Mouse (Mus musculus) CH12.LX (cell line): ENCODE results near the gene 1700010B08Rik.
"Not testable (repeated sequence)": the region's sequence is repeated elsewhere in the genome, so short reads cannot be mapped to it uniquely, and the experiment has no call there.

Experiments used
- CHD2 ChIP-seq: IDR thresholded peaks from 2 replicates; pipeline ENCODE4 v1.6.1; 2011; ENCODE audit warnings: low read length, improper control_type of control experiment
- CTCF ChIP-seq, 2 experiments: IDR thresholded peaks in 1 of 2; conservative IDR thresholded peaks in 1 of 2; 2 replicates each; pipeline ENCODE4 v1.5.1; 2011 to 2012; ENCODE audit warnings: low read depth in 2 of 2, low read length in 2 of 2, improper control_type of control experiment in 1 of 2, inconsistent platforms in 1 of 2, mild to moderate bottlenecking in 1 of 2, moderate library complexity in 1 of 2
- EP300 ChIP-seq: IDR thresholded peaks from 2 replicates; pipeline ENCODE4 v1.6.1; 2011; ENCODE audit warnings: low read length, improper control_type of control experiment
- ETS1 ChIP-seq: conservative IDR thresholded peaks from 2 replicates; pipeline ENCODE4 v1.6.1; 2012; ENCODE audit warnings: low read depth, mild to moderate bottlenecking, inconsistent platforms, low read length, improper control_type of control experiment, moderate library complexity
- MEF2A ChIP-seq: IDR thresholded peaks from 2 replicates; pipeline ENCODE4 v1.6.1; 2014; ENCODE audit warnings: low read depth, mild to moderate bottlenecking, inconsistent platforms, low read length, improper control_type of control experiment, borderline replicate concordance
- MXI1 ChIP-seq: IDR thresholded peaks from 2 replicates; pipeline ENCODE4 v1.6.1; 2011; ENCODE audit warnings: mild to moderate bottlenecking, low read depth, low read length, improper control_type of control experiment
- NRF1 ChIP-seq: IDR thresholded peaks from 2 replicates; pipeline ENCODE4 v1.6.1; 2014; ENCODE audit warnings: low read depth, mild to moderate bottlenecking, inconsistent platforms, low read length, improper control_type of control experiment, moderate library complexity
- POLR2A ChIP-seq: IDR thresholded peaks from 2 replicates; pipeline ENCODE4 v1.6.1; 2011; ENCODE audit warnings: low read depth, mild to moderate bottlenecking, improper control_type of control experiment, low read length
- TCF12 ChIP-seq: IDR thresholded peaks from 2 replicates; pipeline ENCODE4 v1.6.1; 2014; ENCODE audit warnings: low read depth, mild to moderate bottlenecking, inconsistent platforms, low read length, improper control_type of control experiment
- ZNF384 ChIP-seq: IDR thresholded peaks from 2 replicates; pipeline ENCODE4 v1.6.1; 2012; ENCODE audit warnings: low read depth, low read length, improper control_type of control experiment, inconsistent platforms

GRCm38 (mm10) chr2:173719115-173719514 is at the start of gene 1700010B08Rik:
- TF ChIP-seq TCF12; EP300; CTCF (conservative IDR thresholded peaks at IDR 0.05 in 1 of 2, IDR thresholded peaks at IDR 0.05 in 1 of 2; ENCODE audit: low read depth in 2 of 2, low read length in 2 of 2); CHD2; POLR2A; ZNF384; ETS1; NRF1; MEF2A; MXI1: not testable (repeated sequence)
